Mouse (Mus musculus) midbrain, embryonic 11.5 days (tissue): ENCODE data around the gene Rusc2. TPM values are rescaled to one million over a fixed set of nuclear protein-coding genes. Genes with fewer than 3 reads are reported as not detected.
A peak's percentile ranks its signal among the peaks of the same experiment; 100 is the strongest.

Source experiments
- ATAC-seq: fragments of 200-750 bp; cut with Nextera tagmentation; 2 replicates; pipeline ENCODE4 v1.8.0; 2017; ENCODE audit warnings: moderate TSS enrichment, moderate library complexity; ENCODE audit not compliant: low FRiP score
- DNase-seq: peaks from one replicate; pipeline ENCODE4 v3.0.0; 2015; ENCODE audit warnings: low spot score; ENCODE audit errors: missing footprints
- H3K27ac ChIP-seq: fragments of 300-500 bp; sonication (generic); 2 replicates; pipeline ENCODE4 v1.5.1; 2014; ENCODE audit warnings: low read depth, low read length
- H3K27me3 ChIP-seq: fragments of 300-500 bp; sonication (generic); 2 replicates; pipeline ENCODE4 v1.6.1; 2014; ENCODE audit warnings: mild to moderate bottlenecking, low read length, moderate library complexity, mixed read lengths; ENCODE audit not compliant: control insufficient read depth, insufficient read depth
- H3K36me3 ChIP-seq: fragments of 300-500 bp; sonication (generic); 2 replicates; pipeline ENCODE4 v1.6.1; 2014; ENCODE audit warnings: mild to moderate bottlenecking, low read length, moderate library complexity, mixed read lengths; ENCODE audit not compliant: control insufficient read depth, insufficient read depth
- H3K4me1 ChIP-seq: fragments of 300-500 bp; sonication (generic); 2 replicates; pipeline ENCODE4 v1.6.1; 2014; ENCODE audit warnings: low read length; ENCODE audit not compliant: control insufficient read depth, insufficient read depth
- H3K4me2 ChIP-seq: fragments of 300-500 bp; sonication (generic); 2 replicates; pipeline ENCODE4 v1.6.1; 2014; ENCODE audit warnings: mild to moderate bottlenecking, moderate library complexity
- H3K4me3 ChIP-seq: fragments of 300-500 bp; sonication (generic); 2 replicates; pipeline ENCODE4 v1.5.1; 2014; ENCODE audit warnings: low read depth, low read length
- H3K9ac ChIP-seq: fragments of 300-500 bp; sonication (generic); 2 replicates; pipeline ENCODE4 v1.6.1; 2014; ENCODE audit warnings: low read length
- H3K9me3 ChIP-seq: fragments of 300-500 bp; sonication (generic); 2 replicates; pipeline ENCODE4 v1.6.1; 2016; ENCODE audit warnings: low read length; ENCODE audit not compliant: control insufficient read depth
- WGBS: fragments of 180-500 bp; shearing (Covaris S2); extraction: QIAGEN DNeasy Blood & Tissue Kit; methylation state at CpG from one replicate; pipeline ENCODE4 v1.1.7; 2014; 5-methylcytosine and 5-hydroxymethylcytosine counted together
- polyA plus RNA-seq: library from polyadenylated mRNA; unstranded; fragments of >200 nt; fragmentation: Nextera tagmentation; extraction: Ambion mirVana; gene quantifications from 2 replicates; pipeline ENCODE4 v1.2.1, GENCODE M21; 2014

Rusc2 gene
- polyA plus RNA-seq, 1 experiment from 2014 or later: 13.7 TPM

DNA sequence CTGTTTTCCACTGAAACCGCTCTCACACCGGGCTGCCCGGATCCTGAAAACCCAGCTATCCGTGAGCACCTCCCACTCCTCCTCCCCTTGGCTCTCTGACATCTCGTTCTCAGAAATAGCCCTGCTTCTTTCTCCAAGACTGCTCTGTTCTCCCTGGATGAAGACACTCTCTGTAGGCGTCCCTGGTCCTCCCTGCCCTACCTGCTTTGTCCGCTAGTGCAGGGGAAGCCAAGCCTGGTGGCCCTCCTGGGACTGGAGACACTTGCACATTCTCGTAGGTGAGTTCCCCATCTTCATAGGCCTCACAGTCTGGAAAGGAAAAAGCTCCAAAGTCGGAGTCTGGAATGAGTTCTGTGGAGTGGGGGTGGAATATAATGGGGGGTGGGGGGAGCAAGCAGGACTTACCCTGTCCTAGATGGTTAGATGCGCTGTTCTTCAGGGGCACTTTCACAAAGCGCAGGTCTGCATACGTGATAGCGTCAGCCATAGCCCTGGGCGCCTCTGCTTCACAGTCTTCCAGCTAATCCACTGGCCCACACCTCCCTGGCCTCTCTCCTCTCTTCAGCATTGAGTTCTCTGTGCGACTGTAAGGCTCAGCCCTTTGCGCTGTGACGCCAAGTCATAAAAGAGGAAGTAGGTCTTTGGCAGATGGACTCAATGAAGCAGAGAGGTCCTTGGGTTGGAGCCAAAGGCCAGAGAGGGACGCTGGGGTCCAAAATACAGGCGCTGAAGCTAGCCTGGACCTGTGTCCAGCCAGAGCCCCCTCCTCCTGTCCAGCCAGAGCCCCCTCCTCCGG is 72.5 kb downstream of the Rusc2 start, which contains the start of gene Cd72:
Gene Cd72, minus strand, starts transcription at position 588 of the 796 bp plus-strand sequence.
- Histone ChIP-seq H3K4me2 (peak within 1 kb of the TSS; percentile 41), H3K4me3 (peak within 1 kb of the TSS; percentile 22; the same call in 1 of the 2 replicates), H3K4me1 (peaks cover 4% of the 10 kb centered on the region; the same call in 1 of the 2 replicates), H3K36me3 (no peaks in the 10 kb centered on the region), H3K27ac (no peak within 1 kb of the TSS), H3K9ac (peak within 1 kb of the TSS; percentile 3), H3K9me3 (no peaks in the 10 kb centered on the region), H3K27me3 (peaks cover 15% of the 10 kb centered on the region)
- DNase-seq (peak; percentile 88), ATAC-seq (peak; percentile 27; the same call in 1 of the 2 replicates)
- WGBS: 29% methylated on average over 20 of the region's 20 CpGs

DNA sequence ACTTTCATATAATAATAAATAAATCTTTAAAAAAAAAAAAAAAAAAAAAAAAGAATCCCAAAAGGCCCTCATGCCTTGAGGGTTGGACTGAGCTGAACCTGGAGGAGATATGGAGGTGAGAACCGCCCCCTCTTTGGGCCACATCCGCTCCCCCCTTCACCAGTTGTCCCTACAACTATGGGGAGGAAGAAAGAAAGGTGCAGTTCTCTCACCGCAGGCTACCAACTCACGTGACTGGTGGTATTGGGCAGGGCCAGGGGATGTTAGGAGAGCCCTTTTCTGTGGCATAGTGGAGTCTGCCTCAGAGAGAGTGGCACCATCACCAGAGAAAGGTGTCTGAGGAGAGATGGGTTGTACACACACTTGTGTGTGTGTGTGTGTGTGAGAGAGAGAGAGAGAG is 74.7 kb downstream of the Rusc2 start:
- H3K4me1 ChIP-seq: peaks cover 4% of the 10 kb centered on the region; the same call in 1 of the 2 replicates
- no peak overlapping the region for H3K4me3 ChIP-seq
- ATAC-seq (no peak), DNase-seq (no peak)
- H3K9me3 ChIP-seq: no peaks in the 10 kb centered on the region
- peaks cover 15% of the 10 kb centered on the region for H3K27me3 ChIP-seq
- no peaks in the 10 kb centered on the region for H3K36me3 ChIP-seq
- WGBS: 28% methylated on average over 4 of the region's 4 CpGs
- no peak overlapping the region for H3K27ac ChIP-seq
- H3K9ac ChIP-seq: no peak overlapping the region
- H3K4me2 ChIP-seq: no peak overlapping the region

DNA sequence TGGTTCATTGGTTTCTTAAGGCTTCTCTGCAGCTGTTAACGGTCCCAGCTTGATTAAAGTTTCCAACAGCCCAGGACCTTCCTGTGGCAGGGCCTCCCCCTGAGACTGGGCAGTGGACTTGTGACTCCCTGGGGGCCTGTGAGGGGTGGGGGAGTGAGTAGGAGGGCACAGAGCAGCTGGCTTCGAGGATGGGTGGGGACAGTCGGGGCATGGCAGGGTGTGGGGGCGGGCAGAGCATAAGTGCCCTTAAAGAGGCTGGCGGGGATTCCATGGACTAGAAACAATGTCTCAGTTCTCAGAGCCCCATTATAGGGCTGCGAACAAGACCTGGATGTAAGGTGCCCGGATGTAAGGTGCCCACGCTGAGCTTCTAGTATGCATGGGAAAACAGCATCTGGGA is 75.3 kb downstream of the Rusc2 start:
- 25% methylated on average over 8 of the region's 8 CpGs for WGBS
- no peak overlapping the region for H3K27ac ChIP-seq

DNA sequence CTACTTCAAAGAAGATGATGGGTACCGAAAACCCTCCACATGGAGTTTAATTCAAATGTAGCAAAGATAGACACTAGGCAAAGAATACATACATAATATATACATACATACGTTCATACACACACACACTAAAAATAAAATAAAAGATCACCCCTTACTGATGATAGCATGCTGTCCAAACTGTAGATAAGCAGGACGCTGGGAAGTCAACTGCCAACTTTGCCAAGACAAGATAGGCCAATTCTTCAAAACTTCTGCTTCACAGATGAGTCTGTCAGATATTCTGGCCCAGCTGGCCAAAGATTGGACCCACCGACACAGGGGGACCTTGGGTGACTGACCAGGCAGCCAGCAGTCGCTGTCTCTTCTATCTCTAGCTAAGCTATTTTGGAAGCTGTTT is 81.3 kb downstream of the Rusc2 start:
- WGBS: 93% methylated on average over 5 of the region's 5 CpGs
- no peak overlapping the region for H3K4me3 ChIP-seq
- ATAC-seq: no peak

More for the DNA sequence above, 75.3 kb downstream of the Rusc2 start:
- DNase-seq (no peak), ATAC-seq (no peak)
- Histone ChIP-seq H3K9me3 (no peaks in the 10 kb centered on the region), H3K27me3 (peaks cover 15% of the 10 kb centered on the region), H3K9ac (no peak overlapping the region), H3K4me2 (no peak overlapping the region), H3K4me1 (peaks cover 4% of the 10 kb centered on the region; the same call in 1 of the 2 replicates), H3K4me3 (no peak overlapping the region), H3K36me3 (no peaks in the 10 kb centered on the region)

DNA sequence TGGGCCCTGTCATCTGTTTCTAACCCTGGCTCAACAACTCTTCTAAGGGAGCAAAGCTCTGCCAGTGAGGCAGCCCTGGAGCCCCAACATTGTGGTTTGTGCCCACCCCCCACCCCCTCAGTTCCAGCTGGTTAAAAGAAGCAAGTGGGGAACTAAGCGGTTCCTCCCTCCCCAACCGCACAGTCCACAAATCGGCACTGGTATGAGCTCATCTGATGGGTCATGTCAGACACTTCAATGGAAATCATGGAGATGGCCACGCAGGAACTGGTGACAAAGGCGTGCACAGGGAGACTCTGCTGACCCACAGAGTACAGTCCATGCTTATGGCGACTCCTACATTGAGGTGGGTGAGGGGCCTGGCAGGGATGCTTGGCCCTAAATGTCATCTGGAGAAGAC is 84.2 kb downstream of the Rusc2 start:
- 86% methylated on average over 6 of the region's 6 CpGs for WGBS
- H3K36me3 ChIP-seq: no peaks in the 10 kb centered on the region
- H3K27me3 ChIP-seq: no peaks in the 10 kb centered on the region
- no peak overlapping the region for H3K4me3 ChIP-seq
- no peaks in the 10 kb centered on the region for H3K9me3 ChIP-seq
- H3K27ac ChIP-seq: no peak overlapping the region
- DNase-seq (no peak), ATAC-seq (no peak)
- no peak overlapping the region for H3K4me2 ChIP-seq
- no peak overlapping the region for H3K9ac ChIP-seq
- no peaks in the 10 kb centered on the region for H3K4me1 ChIP-seq

More for the DNA sequence above, 81.3 kb downstream of the Rusc2 start:
- Histone ChIP-seq H3K27ac (no peak overlapping the region), H3K9ac (no peak overlapping the region), H3K4me1 (no peaks in the 10 kb centered on the region), H3K27me3 (no peaks in the 10 kb centered on the region), H3K36me3 (no peaks in the 10 kb centered on the region), H3K4me2 (no peak overlapping the region), H3K9me3 (no peaks in the 10 kb centered on the region)
- no peak for DNase-seq

DNA sequence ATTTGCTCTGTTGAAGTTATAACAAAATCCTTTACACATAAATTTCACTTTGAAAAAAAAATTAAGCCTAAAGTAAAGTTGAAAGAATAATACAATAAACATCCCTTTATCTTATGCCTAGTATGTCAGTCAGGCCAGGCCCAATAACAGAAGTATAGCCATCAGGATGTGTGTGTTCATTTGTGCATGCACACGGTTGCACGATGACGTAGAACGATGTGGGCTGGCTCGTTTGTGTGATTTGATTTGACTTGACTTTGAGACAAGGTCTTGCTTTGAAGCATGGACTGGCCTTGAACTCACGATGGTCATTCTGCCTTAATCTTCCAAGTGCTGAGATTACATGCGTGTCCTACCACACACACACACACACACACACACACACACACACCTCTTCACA is 85.1 kb downstream of the Rusc2 start:
- DNase-seq (no peak), ATAC-seq (no peak)
- 92% methylated on average over 7 of the region's 7 CpGs for WGBS
- Histone ChIP-seq H3K4me1 (no peaks in the 10 kb centered on the region), H3K4me3 (no peak overlapping the region), H3K27ac (no peak overlapping the region), H3K36me3 (no peaks in the 10 kb centered on the region), H3K9me3 (no peaks in the 10 kb centered on the region), H3K27me3 (no peaks in the 10 kb centered on the region), H3K4me2 (no peak overlapping the region), H3K9ac (no peak overlapping the region)

DNA sequence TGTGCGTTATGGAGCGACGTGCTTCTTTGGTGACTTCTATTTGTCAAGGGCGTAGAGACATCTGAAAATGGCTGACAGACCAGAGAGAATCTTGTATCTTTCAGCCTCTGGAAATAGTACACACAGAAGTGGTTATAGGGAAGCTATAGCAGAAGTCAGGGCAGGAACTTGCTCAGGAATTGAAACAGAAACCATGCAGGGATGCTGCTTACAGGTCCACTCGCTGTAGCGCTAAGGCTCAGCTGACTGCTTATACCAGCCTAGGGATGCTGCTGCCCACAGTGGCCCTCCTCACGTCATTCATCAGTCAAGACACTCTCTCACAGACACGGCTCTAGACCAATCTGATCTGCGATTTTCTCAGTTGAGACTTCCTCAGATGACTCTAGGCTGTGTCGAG is 88.5 kb downstream of the Rusc2 start:
- DNase-seq: no peak
- no peak overlapping the region for H3K9ac ChIP-seq
- H3K4me3 ChIP-seq: no peak overlapping the region
- H3K27ac ChIP-seq: no peak overlapping the region
- H3K36me3 ChIP-seq: no peaks in the 10 kb centered on the region
- H3K27me3 ChIP-seq: no peaks in the 10 kb centered on the region
- WGBS: 93% methylated on average over 10 of the region's 10 CpGs
- H3K4me1 ChIP-seq: no peaks in the 10 kb centered on the region
- no peak overlapping the region for H3K4me2 ChIP-seq
- ATAC-seq: no peak
- H3K9me3 ChIP-seq: no peaks in the 10 kb centered on the region

DNA sequence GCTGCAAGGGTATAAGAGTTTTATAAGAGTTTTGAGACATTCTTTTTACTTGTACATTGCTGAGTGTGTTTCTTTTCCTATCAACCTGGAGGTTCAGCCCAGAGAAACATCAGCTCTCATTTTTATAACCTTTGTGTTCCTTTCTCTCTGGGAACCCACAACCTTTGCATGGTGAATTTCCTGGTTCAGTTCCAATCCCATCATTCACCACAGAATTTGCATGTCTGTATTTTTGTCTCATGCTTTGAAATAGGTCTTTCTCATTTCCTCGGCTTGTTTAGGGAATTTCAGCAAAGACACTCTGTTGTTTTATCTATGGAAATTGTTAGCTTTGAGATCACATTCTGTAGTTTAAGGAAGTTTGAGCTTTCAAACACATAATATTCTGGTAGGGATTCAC is 91.9 kb downstream of the Rusc2 start:
- no peak overlapping the region for H3K4me2 ChIP-seq
- H3K36me3 ChIP-seq: no peaks in the 10 kb centered on the region
- H3K4me3 ChIP-seq: no peak overlapping the region
- ATAC-seq: no peak
- H3K27ac ChIP-seq: no peak overlapping the region
- H3K9me3 ChIP-seq: no peaks in the 10 kb centered on the region
- H3K9ac ChIP-seq: no peak overlapping the region
- no peak for DNase-seq
- 90% methylated on average over 1 of the region's 1 CpGs for WGBS
- no peaks in the 10 kb centered on the region for H3K27me3 ChIP-seq
- no peaks in the 10 kb centered on the region for H3K4me1 ChIP-seq

DNA sequence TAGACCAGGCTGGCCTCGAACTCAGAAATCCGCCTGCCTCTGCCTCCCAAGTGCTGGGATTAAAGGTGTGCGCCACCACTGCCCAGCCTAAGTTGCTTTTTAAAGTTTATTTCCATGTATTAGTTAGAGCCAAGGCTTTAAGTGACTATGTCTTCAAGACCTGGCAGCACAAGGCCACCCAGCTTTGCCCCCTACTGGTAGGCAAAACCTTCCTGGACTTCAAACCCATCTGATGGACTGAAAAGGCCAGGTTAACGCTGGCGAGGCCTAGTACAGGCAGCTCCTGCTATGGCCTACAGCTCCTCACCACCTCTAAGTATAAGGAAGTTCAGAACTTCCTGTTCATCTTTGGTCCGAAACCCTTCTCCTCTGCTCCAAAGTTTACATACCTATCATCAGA is 94.8 kb downstream of the Rusc2 start:
- DNase-seq (no peak), ATAC-seq (no peak)
- WGBS: 80% methylated on average over 6 of the region's 6 CpGs
- no peak overlapping the region for H3K9ac ChIP-seq
- H3K4me2 ChIP-seq: no peak overlapping the region
- H3K27ac ChIP-seq: no peak overlapping the region
- no peaks in the 10 kb centered on the region for H3K9me3 ChIP-seq
- H3K36me3 ChIP-seq: no peaks in the 10 kb centered on the region
- H3K4me3 ChIP-seq: no peak overlapping the region
- no peaks in the 10 kb centered on the region for H3K27me3 ChIP-seq
- H3K4me1 ChIP-seq: no peaks in the 10 kb centered on the region
